Mouse (Mus musculus): Measurements from ENCODE around the gene Wipi2.

Wipi2 gene

GRCm38 (mm10) chr5:142627398-142627797, at the start of gene Wipi2:
Wipi2 (plus strand) TSS chr5:142627698.
- DNase-seq (ENCODE audit: low read depth, low spot score), result no peak

GRCm38 (mm10) chr5:142578192-142578591, 49.3 kb upstream of the Wipi2 start:
- DNase-seq (ENCODE audit: low read depth, low spot score), result no peak

- DNase-seq (ENCODE audit: low read depth, low spot score), result peak; percentile 79
Measured at GRCm38 (mm10) chr5:142581517-142581916, 46.0 kb upstream of the Wipi2 start.

- DNase-seq (ENCODE audit: low read depth, low spot score), result peak; percentile 64
Measured at GRCm38 (mm10) chr5:142583616-142584126, 43.8 kb upstream of the Wipi2 start.

- no peak for DNase-seq (ENCODE audit: low read depth, low spot score)
Measured at GRCm38 (mm10) chr5:142590953-142591616, 36.4 kb upstream of the Wipi2 start.

GRCm38 (mm10) chr5:142595698-142596097, 31.8 kb upstream of the Wipi2 start:
- peak; percentile 89 for DNase-seq (ENCODE audit: low read depth, low spot score)

GRCm38 (mm10) chr5:142596723-142597122, 30.8 kb upstream of the Wipi2 start:
- DNase-seq (ENCODE audit: low read depth, low spot score), result no peak

- DNase-seq (ENCODE audit: low read depth, low spot score), result no peak
Measured at GRCm38 (mm10) chr5:142597648-142598390, 29.7 kb upstream of the Wipi2 start.

- no peak for DNase-seq (ENCODE audit: low read depth, low spot score)
Measured at GRCm38 (mm10) chr5:142604379-142604778, 23.1 kb upstream of the Wipi2 start.

GRCm38 (mm10) chr5:142605288-142605687, 22.2 kb upstream of the Wipi2 start:
- DNase-seq (ENCODE audit: low read depth, low spot score), result no peak

- DNase-seq (ENCODE audit: low read depth, low spot score), result peak; percentile 79
Measured at GRCm38 (mm10) chr5:142608259-142608988, 19.1 kb upstream of the Wipi2 start, which contains the start of gene Mmd2. Mmd2 (minus strand) TSS chr5:142608800.

GRCm38 (mm10) chr5:142608989-142609325, 18.5 kb upstream of the Wipi2 start:
- DNase-seq (ENCODE audit: low read depth, low spot score), result no peak

- no peak for DNase-seq (ENCODE audit: low read depth, low spot score)
Measured at GRCm38 (mm10) chr5:142610362-142610761, 17.1 kb upstream of the Wipi2 start.

- DNase-seq (ENCODE audit: low read depth, low spot score), result no peak
Measured at GRCm38 (mm10) chr5:142614513-142614912, 13.0 kb upstream of the Wipi2 start.

GRCm38 (mm10) chr5:142615638-142616037, 11.9 kb upstream of the Wipi2 start:
- DNase-seq (ENCODE audit: low read depth, low spot score), result no peak

- DNase-seq (ENCODE audit: low read depth, low spot score), result no peak
Measured at GRCm38 (mm10) chr5:142616326-142616725, 11.2 kb upstream of the Wipi2 start.

GRCm38 (mm10) chr5:142619866-142620265, 7.6 kb upstream of the Wipi2 start:
- peak; percentile 75 for DNase-seq (ENCODE audit: low read depth, low spot score)

- DNase-seq (ENCODE audit: low read depth, low spot score), result no peak
Measured at GRCm38 (mm10) chr5:142621421-142621820, 6.1 kb upstream of the Wipi2 start.

GRCm38 (mm10) chr5:142622134-142622533, 5.4 kb upstream of the Wipi2 start:
- no peak for DNase-seq (ENCODE audit: low read depth, low spot score)

- no peak for DNase-seq (ENCODE audit: low read depth, low spot score)
Measured at GRCm38 (mm10) chr5:142623080-142623479, 4.4 kb upstream of the Wipi2 start.

- peak; percentile 98 for DNase-seq (ENCODE audit: low read depth, low spot score)
Measured at GRCm38 (mm10) chr5:142628726-142629662, 1.5 kb downstream of the Wipi2 start.

All from brain, adult 2 months (tissue).